Mouse (Mus musculus): ENCODE data around the gene Gramd1b. TPM values are rescaled to one million over a fixed set of nuclear protein-coding genes. Genes with fewer than 3 reads are reported as not detected.

Gramd1b gene
- polyA plus RNA-seq, 1 experiment from 2014 or later = 19.9 TPM

DNA sequence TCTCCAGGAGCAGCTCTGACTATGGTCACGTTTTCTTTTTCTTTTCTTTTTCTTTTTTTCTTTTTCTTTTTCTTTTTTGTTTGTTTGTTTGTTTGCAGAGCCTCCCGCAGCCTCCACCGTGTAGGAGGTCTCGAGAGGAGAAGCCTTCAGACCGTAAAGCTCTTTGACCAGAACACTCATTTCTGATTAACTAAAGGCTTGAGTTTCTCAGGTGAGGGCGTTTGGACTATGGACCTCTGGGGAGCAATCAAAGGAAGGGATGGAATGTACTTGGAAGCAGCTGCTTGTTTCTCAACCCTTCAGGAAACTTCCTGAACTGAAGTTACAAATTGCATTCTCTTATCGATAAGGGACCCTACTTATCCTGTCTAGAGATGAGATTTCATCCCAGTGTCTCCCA is 64.4 kb downstream of the Gramd1b start:
- Histone ChIP-seq H3K36me3 (replicated peaks) (no peaks in the 10 kb centered on the region), H3K27ac (no peak overlapping the region), H3K4me1 (no peaks in the 10 kb centered on the region), H3K9ac (no peak overlapping the region), H3K4me2 (no peak overlapping the region), H3K4me3 (no peak overlapping the region), H3K9me3 (no peaks in the 10 kb centered on the region), H3K27me3 (replicated peaks) (no peaks in the 10 kb centered on the region)
- no peak for ATAC-seq (replicated peaks)
- 72% methylated on average over 7 of the region's 7 CpGs for WGBS

- H3K4me1 ChIP-seq = no peaks in the 10 kb centered on the region
- H3K9me3 ChIP-seq = no peaks in the 10 kb centered on the region
- WGBS = 90% methylated on average over 5 of the region's 5 CpGs
- H3K27me3 ChIP-seq (replicated peaks) = no peaks in the 10 kb centered on the region
- H3K36me3 ChIP-seq (replicated peaks) = no peaks in the 10 kb centered on the region
- no peak overlapping the region for H3K9ac ChIP-seq
- H3K4me3 ChIP-seq = no peak overlapping the region
- no peak overlapping the region for H3K4me2 ChIP-seq
- ATAC-seq (replicated peaks) = no peak
- H3K27ac ChIP-seq = no peak overlapping the region
Observed at GRCm38 (mm10) chr9:40465596-40465995, 65.6 kb downstream of the Gramd1b start.

DNA sequence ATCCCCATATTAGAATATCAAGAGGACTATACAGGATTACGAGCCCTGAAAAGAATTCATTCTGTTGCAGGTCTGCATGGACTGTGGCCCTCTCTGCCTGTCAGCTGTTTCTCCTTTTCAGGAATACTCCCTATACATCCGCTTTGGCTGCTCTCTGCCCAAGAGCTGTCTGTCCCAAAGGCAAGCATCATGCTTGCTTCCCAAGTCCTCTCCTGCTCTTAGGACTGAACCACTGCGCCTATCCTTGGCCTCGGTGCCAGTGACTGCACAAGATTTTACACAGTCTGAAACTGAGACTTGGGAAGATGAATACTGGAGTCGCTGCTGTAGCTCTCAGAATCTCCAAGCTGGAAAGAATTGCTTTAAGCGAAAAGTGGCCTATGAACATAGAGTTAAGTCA is 68.8 kb downstream of the Gramd1b start:
- Histone ChIP-seq H3K4me3 (no peak overlapping the region), H3K36me3 (replicated peaks) (no peaks in the 10 kb centered on the region), H3K4me2 (no peak overlapping the region), H3K27ac (0 out of 2 replicates have a peak overlapping the region, but pooled peaks have one; percentile 28), H3K27me3 (replicated peaks) (0 out of 2 replicates have a peak, but pooled peaks cover 2% of the 10 kb centered on the region), H3K4me1 (no peaks in the 10 kb centered on the region), H3K9ac (no peak overlapping the region), H3K9me3 (no peaks in the 10 kb centered on the region)
- 48% methylated on average over 6 of the region's 6 CpGs for WGBS
- no peak for ATAC-seq (replicated peaks)

DNA sequence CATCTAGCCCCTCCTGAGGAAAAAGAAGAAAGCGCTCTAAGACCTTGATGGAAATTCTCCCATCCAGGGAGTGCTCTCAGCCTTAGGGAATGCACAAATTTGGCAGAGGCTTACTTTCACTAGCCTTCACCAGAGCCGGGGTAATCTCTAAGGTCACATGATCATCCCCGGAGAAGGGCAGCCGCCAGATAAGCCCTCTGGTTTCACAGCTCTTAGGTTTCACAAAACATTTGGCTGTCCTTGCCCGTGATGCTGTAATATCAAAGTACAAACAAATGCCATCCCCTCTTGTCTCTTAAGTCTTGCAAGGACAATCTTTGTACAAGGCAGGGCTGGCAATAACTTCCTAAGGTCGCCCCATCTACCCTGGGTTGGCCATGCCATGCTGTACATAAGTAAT is 70.4 kb downstream of the Gramd1b start:
- H3K9ac ChIP-seq = no peak overlapping the region
- H3K4me2 ChIP-seq = no peak overlapping the region
- no peak for ATAC-seq (replicated peaks)
- WGBS = 50% methylated on average over 6 of the region's 6 CpGs
- no peaks in the 10 kb centered on the region for H3K9me3 ChIP-seq
- H3K4me1 ChIP-seq = peaks cover 10% of the 10 kb centered on the region
- H3K27ac ChIP-seq = no peak overlapping the region
- H3K27me3 ChIP-seq (replicated peaks) = peaks cover 6% of the 10 kb centered on the region; the same call in 1 of the 2 replicates
- H3K4me3 ChIP-seq = no peak overlapping the region
- H3K36me3 ChIP-seq (replicated peaks) = no peaks in the 10 kb centered on the region

GRCm38 (mm10) chr9:40459304-40460280 is 71.6 kb downstream of the Gramd1b start:
- Histone ChIP-seq H3K9ac (no peak overlapping the region), H3K4me2 (no peak overlapping the region), H3K36me3 (replicated peaks) (no peaks in the 10 kb centered on the region), H3K27me3 (replicated peaks) (peaks cover 6% of the 10 kb centered on the region; the same call in 1 of the 2 replicates), H3K9me3 (no peaks in the 10 kb centered on the region), H3K27ac (no peak overlapping the region), H3K4me1 (peaks cover 20% of the 10 kb centered on the region), H3K4me3 (no peak overlapping the region)
- WGBS = 79% methylated on average over 5 of the region's 5 CpGs
- ATAC-seq (replicated peaks) = no peak

- Histone ChIP-seq H3K4me2 (no peak overlapping the region), H3K4me3 (no peak overlapping the region), H3K9ac (no peak overlapping the region), H3K27ac (no peak overlapping the region), H3K9me3 (no peaks in the 10 kb centered on the region), H3K27me3 (replicated peaks) (peaks cover 6% of the 10 kb centered on the region; the same call in 1 of the 2 replicates), H3K36me3 (replicated peaks) (no peaks in the 10 kb centered on the region), H3K4me1 (peaks cover 20% of the 10 kb centered on the region)
- WGBS = 75% methylated on average over 4 of the region's 4 CpGs
- no peak for ATAC-seq (replicated peaks)
Observed at GRCm38 (mm10) chr9:40458559-40459303, 72.5 kb downstream of the Gramd1b start.

GRCm38 (mm10) chr9:40457448-40457847 is 73.7 kb downstream of the Gramd1b start:
- no peak overlapping the region for H3K4me2 ChIP-seq
- H3K4me1 ChIP-seq = peaks cover 20% of the 10 kb centered on the region
- H3K9me3 ChIP-seq = no peaks in the 10 kb centered on the region
- H3K36me3 ChIP-seq (replicated peaks) = no peaks in the 10 kb centered on the region
- no peak for ATAC-seq (replicated peaks)
- H3K9ac ChIP-seq = no peak overlapping the region
- WGBS = 62% methylated on average over 5 of the region's 5 CpGs
- H3K27me3 ChIP-seq (replicated peaks) = peaks cover 9% of the 10 kb centered on the region; the same call in 1 of the 2 replicates
- no peak overlapping the region for H3K4me3 ChIP-seq
- H3K27ac ChIP-seq = no peak overlapping the region

DNA sequence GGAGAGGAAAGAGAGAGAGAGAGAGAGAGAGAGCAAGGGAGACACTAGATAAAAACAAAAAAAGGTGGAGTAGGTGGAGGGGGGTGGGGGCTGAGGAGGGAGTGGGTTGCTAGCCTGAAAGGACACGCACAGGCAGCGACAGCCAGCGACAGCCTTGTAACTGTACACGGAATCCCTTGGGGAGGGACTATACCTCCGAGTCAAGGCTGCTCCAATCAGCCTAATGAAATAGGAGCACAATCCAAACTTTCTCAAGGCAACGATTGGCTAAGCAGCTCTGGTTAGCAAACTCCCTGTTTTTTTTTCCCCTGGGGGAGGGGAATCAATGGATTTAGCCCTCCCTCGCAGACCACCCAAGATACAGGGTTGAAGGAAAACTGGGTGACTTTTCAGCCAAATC is 75.0 kb downstream of the Gramd1b start:
- H3K27ac ChIP-seq = peak overlapping the region; percentile 52; the same call in 1 of the 2 replicates
- peak overlapping the region; percentile 62 for H3K4me3 ChIP-seq
- H3K9me3 ChIP-seq = no peaks in the 10 kb centered on the region
- peaks cover 9% of the 10 kb centered on the region; the same call in 1 of the 2 replicates for H3K27me3 ChIP-seq (replicated peaks)
- peak overlapping the region; percentile 99 for H3K4me2 ChIP-seq
- peak; percentile 79 for ATAC-seq (replicated peaks)
- H3K9ac ChIP-seq = peak overlapping the region; percentile 63
- under 1% methylated on average over 7 of the region's 7 CpGs for WGBS
- no peaks in the 10 kb centered on the region for H3K36me3 ChIP-seq (replicated peaks)
- peaks cover 20% of the 10 kb centered on the region for H3K4me1 ChIP-seq

- peaks cover 9% of the 10 kb centered on the region; the same call in 1 of the 2 replicates for H3K27me3 ChIP-seq (replicated peaks)
- peak overlapping the region; percentile 99 for H3K4me2 ChIP-seq
- H3K4me1 ChIP-seq = peaks cover 20% of the 10 kb centered on the region
- no peaks in the 10 kb centered on the region for H3K36me3 ChIP-seq (replicated peaks)
- peak overlapping the region; percentile 63 for H3K9ac ChIP-seq
- no peaks in the 10 kb centered on the region for H3K9me3 ChIP-seq
- WGBS = under 1% methylated on average over 69 of the region's 77 CpGs
- peak overlapping the region; percentile 62 for H3K4me3 ChIP-seq
- H3K27ac ChIP-seq = peak overlapping the region; percentile 52
- ATAC-seq (replicated peaks) = peak; percentile 56
Observed at GRCm38 (mm10) chr9:40455336-40456185, 75.6 kb downstream of the Gramd1b start.

DNA sequence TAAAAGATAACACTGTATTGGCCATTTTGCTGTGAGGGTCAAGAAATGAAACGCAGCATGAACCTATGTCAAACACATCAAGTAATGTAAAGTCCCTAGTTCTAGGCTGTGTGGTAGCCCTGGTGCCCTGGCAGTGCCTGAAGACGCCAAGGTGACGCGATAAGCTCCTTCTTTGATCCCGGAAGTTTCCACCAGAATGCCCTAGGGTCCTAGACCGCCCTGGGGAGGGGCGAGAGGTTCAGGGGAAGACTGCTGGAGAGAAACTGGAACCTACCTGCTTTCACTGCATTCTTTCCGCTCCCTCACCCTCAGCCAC is 76.2 kb downstream of the Gramd1b start:
- Histone ChIP-seq H3K9ac (peak overlapping the region; percentile 63), H3K27ac (no peak overlapping the region), H3K4me2 (peak overlapping the region; percentile 99), H3K4me1 (peaks cover 20% of the 10 kb centered on the region), H3K27me3 (replicated peaks) (peaks cover 9% of the 10 kb centered on the region; the same call in 1 of the 2 replicates), H3K36me3 (replicated peaks) (no peaks in the 10 kb centered on the region), H3K9me3 (no peaks in the 10 kb centered on the region), H3K4me3 (peak overlapping the region; percentile 62)
- peak; percentile 31 for ATAC-seq (replicated peaks)
- WGBS = 4% methylated on average over 8 of the region's 8 CpGs

DNA sequence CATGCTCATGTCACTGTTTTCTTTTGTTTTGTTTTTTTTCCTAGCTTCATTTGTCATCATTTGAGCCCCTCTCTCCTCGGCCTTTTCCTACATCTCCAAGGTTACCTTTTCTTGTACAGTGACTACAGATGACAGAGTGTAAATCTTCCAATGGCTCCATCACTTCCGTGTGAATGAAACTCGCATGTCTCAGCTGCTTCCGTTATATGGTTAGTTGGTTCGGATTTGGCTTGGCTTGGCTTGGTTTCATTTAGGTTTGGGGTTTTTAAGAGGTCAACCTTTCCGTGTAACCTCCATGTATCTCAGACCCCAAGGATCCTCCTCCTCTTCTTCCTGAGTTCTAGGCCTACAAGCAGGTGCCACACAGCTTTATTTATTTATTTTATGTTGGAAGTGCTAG is 77.3 kb downstream of the Gramd1b start:
- H3K9me3 ChIP-seq = no peaks in the 10 kb centered on the region
- no peak overlapping the region for H3K4me3 ChIP-seq
- peaks cover 20% of the 10 kb centered on the region for H3K4me1 ChIP-seq
- WGBS = 93% methylated on average over 6 of the region's 6 CpGs
- no peak overlapping the region for H3K9ac ChIP-seq
- no peak for ATAC-seq (replicated peaks)
- H3K4me2 ChIP-seq = no peak overlapping the region
- no peaks in the 10 kb centered on the region for H3K36me3 ChIP-seq (replicated peaks)
- no peak overlapping the region for H3K27ac ChIP-seq
- peaks cover 9% of the 10 kb centered on the region; the same call in 1 of the 2 replicates for H3K27me3 ChIP-seq (replicated peaks)

Measured in midbrain, embryonic 15.5 days (tissue).